Mouse (Mus musculus): ENCODE data around the gene Pde8a.

Pde8a gene

GRCm38 (mm10) chr7:81281240-81281639 is 67.8 kb downstream of the Pde8a start:
- no peak for DNase-seq

- DNase-seq, result no peak
Observed at GRCm38 (mm10) chr7:81286456-81286855, 73.1 kb downstream of the Pde8a start.

- no peak for DNase-seq
Observed at GRCm38 (mm10) chr7:81286946-81287345, 73.5 kb downstream of the Pde8a start.

- DNase-seq, result no peak
Observed at GRCm38 (mm10) chr7:81295169-81295568, 81.8 kb downstream of the Pde8a start.

GRCm38 (mm10) chr7:81298206-81298605 is 84.8 kb downstream of the Pde8a start:
- DNase-seq, result no peak

GRCm38 (mm10) chr7:81301323-81301722 is 87.9 kb downstream of the Pde8a start:
- DNase-seq, result no peak

- DNase-seq, result peak; percentile 56 to 60
Observed at GRCm38 (mm10) chr7:81303682-81304081, 90.3 kb downstream of the Pde8a start.

- DNase-seq, result no peak
Observed at GRCm38 (mm10) chr7:81304100-81304499, 90.7 kb downstream of the Pde8a start.

- DNase-seq, result no peak
Observed at GRCm38 (mm10) chr7:81304675-81305074, 91.3 kb downstream of the Pde8a start.

- no peak for DNase-seq
Observed at GRCm38 (mm10) chr7:81307735-81308134, 94.3 kb downstream of the Pde8a start.

- no peak for DNase-seq
Observed at GRCm38 (mm10) chr7:81309247-81309646, 95.9 kb downstream of the Pde8a start.

GRCm38 (mm10) chr7:81311130-81311529 is 97.7 kb downstream of the Pde8a start:
- no peak for DNase-seq

GRCm38 (mm10) chr7:81311581-81311980 is 98.2 kb downstream of the Pde8a start:
- no peak for DNase-seq

GRCm38 (mm10) chr7:81315583-81315982 is 102.2 kb downstream of the Pde8a start:
- no peak for DNase-seq

GRCm38 (mm10) chr7:81319749-81320148 is 106.4 kb downstream of the Pde8a start:
- DNase-seq, result no peak

GRCm38 (mm10) chr7:81321776-81322175 is 108.4 kb downstream of the Pde8a start:
- DNase-seq, result no peak

GRCm38 (mm10) chr7:81326043-81326442 is 112.6 kb downstream of the Pde8a start:
- DNase-seq, result no peak

- no peak for DNase-seq
Observed at GRCm38 (mm10) chr7:81326859-81327258, 113.5 kb downstream of the Pde8a start.

GRCm38 (mm10) chr7:81327661-81328060 is 114.3 kb downstream of the Pde8a start:
- DNase-seq, result no peak

GRCm38 (mm10) chr7:81330767-81331166 is 117.4 kb downstream of the Pde8a start:
- DNase-seq, result no peak

GRCm38 (mm10) chr7:81331851-81332250 is 118.5 kb downstream of the Pde8a start:
- no peak for DNase-seq

GRCm38 (mm10) chr7:81335705-81336431 is 122.5 kb downstream of the Pde8a start:
- DNase-seq, result no peak

- peak; percentile 58 to 63 for DNase-seq
Observed at GRCm38 (mm10) chr7:81336432-81336786, 123.0 kb downstream of the Pde8a start.

GRCm38 (mm10) chr7:81337785-81338521 is 124.6 kb downstream of the Pde8a start:
- DNase-seq, result no peak

GRCm38 (mm10) chr7:81338522-81338873 is 125.1 kb downstream of the Pde8a start:
- no peak for DNase-seq
